Mouse (Mus musculus): ENCODE results near the gene Teddm1b. TPM values are rescaled to one million over a fixed set of nuclear protein-coding genes. Genes with fewer than 3 reads are reported as not detected.

Teddm1b gene
- polyA plus RNA-seq, 1 experiment from 2014 or later = 0.49 TPM

GRCm38 (mm10) chr1:153908741-153909140 lies 34.6 kb downstream of the Teddm1b start:
- WGBS = 95% methylated on average over 4 of the region's 4 CpGs
- H3K4me3 ChIP-seq = no peak overlapping the region
- no peaks in the 10 kb centered on the region; the same call in 1 of the 2 replicates for H3K27me3 ChIP-seq (ENCODE audit: low read depth, poor library complexity, severe bottlenecking)
- peaks cover 79% of the 10 kb centered on the region for H3K36me3 ChIP-seq
- DNase-seq (ENCODE audit: low spot score) = no peak
- H3K9me3 ChIP-seq (replicated peaks) = no peaks in the 10 kb centered on the region
- H3K4me1 ChIP-seq = peaks cover 14% of the 10 kb centered on the region; the same call in 1 of the 2 replicates
- no peak overlapping the region for H3K27ac ChIP-seq (replicated peaks)

GRCm38 (mm10) chr1:153909213-153909962 lies 35.2 kb downstream of the Teddm1b start:
- Histone ChIP-seq H3K27me3 (ENCODE audit: low read depth, poor library complexity, severe bottlenecking) (no peaks in the 10 kb centered on the region; the same call in 1 of the 2 replicates), H3K36me3 (peaks cover 72% of the 10 kb centered on the region), H3K9me3 (replicated peaks) (no peaks in the 10 kb centered on the region), H3K4me3 (no peak overlapping the region), H3K4me1 (peaks cover 14% of the 10 kb centered on the region; the same call in 1 of the 2 replicates), H3K27ac (replicated peaks) (no peak overlapping the region)
- WGBS = 94% methylated on average over 10 of the region's 10 CpGs
- DNase-seq (ENCODE audit: low spot score) = no peak

GRCm38 (mm10) chr1:153909963-153910291 lies 35.8 kb downstream of the Teddm1b start:
- no peak for DNase-seq (ENCODE audit: low spot score)
- peaks cover 67% of the 10 kb centered on the region for H3K36me3 ChIP-seq
- no peak overlapping the region for H3K4me3 ChIP-seq
- 95% methylated on average over 9 of the region's 9 CpGs for whole genome bisulfite sequencing
- peaks cover 14% of the 10 kb centered on the region; the same call in 1 of the 2 replicates for H3K4me1 ChIP-seq
- H3K27me3 ChIP-seq (ENCODE audit: low read depth, poor library complexity, severe bottlenecking) = no peaks in the 10 kb centered on the region; the same call in 1 of the 2 replicates
- H3K27ac ChIP-seq (replicated peaks) = no peak overlapping the region
- H3K9me3 ChIP-seq (replicated peaks) = no peaks in the 10 kb centered on the region

GRCm38 (mm10) chr1:153910423-153910822 lies 36.3 kb downstream of the Teddm1b start:
- Histone ChIP-seq H3K9me3 (replicated peaks) (no peaks in the 10 kb centered on the region), H3K27ac (replicated peaks) (no peak overlapping the region), H3K36me3 (peaks cover 62% of the 10 kb centered on the region), H3K27me3 (ENCODE audit: low read depth, poor library complexity, severe bottlenecking) (no peaks in the 10 kb centered on the region; the same call in 1 of the 2 replicates), H3K4me1 (peaks cover 14% of the 10 kb centered on the region; the same call in 1 of the 2 replicates), H3K4me3 (no peak overlapping the region)
- WGBS = 90% methylated on average over 5 of the region's 5 CpGs
- no peak for DNase-seq (ENCODE audit: low spot score)

GRCm38 (mm10) chr1:153911276-153911795 lies 37.2 kb downstream of the Teddm1b start:
- Histone ChIP-seq H3K27me3 (ENCODE audit: low read depth, poor library complexity, severe bottlenecking) (no peaks in the 10 kb centered on the region; the same call in 1 of the 2 replicates), H3K4me1 (peaks cover 14% of the 10 kb centered on the region; the same call in 1 of the 2 replicates), H3K36me3 (peaks cover 53% of the 10 kb centered on the region), H3K9me3 (replicated peaks) (no peaks in the 10 kb centered on the region), H3K4me3 (no peak overlapping the region), H3K27ac (replicated peaks) (no peak overlapping the region)
- DNase-seq (ENCODE audit: low spot score) = no peak
- WGBS = 92% methylated on average over 6 of the region's 6 CpGs

- no peak overlapping the region for H3K27ac ChIP-seq (replicated peaks)
- DNase-seq (ENCODE audit: low spot score) = no peak
- WGBS = 86% methylated on average over 3 of the region's 3 CpGs
- no peaks in the 10 kb centered on the region for H3K9me3 ChIP-seq (replicated peaks)
- H3K4me3 ChIP-seq = no peak overlapping the region
- 0 out of 2 replicates have a peak, but pooled peaks cover 3% of the 10 kb centered on the region for H3K4me1 ChIP-seq
- H3K27me3 ChIP-seq (ENCODE audit: low read depth, poor library complexity, severe bottlenecking) = no peaks in the 10 kb centered on the region
- peaks cover 28% of the 10 kb centered on the region for H3K36me3 ChIP-seq
Observed at GRCm38 (mm10) chr1:153913869-153914268, 39.7 kb downstream of the Teddm1b start.

- no peak for DNase-seq (ENCODE audit: low spot score)
- Histone ChIP-seq H3K9me3 (replicated peaks) (no peaks in the 10 kb centered on the region), H3K27me3 (ENCODE audit: low read depth, poor library complexity, severe bottlenecking) (no peaks in the 10 kb centered on the region), H3K36me3 (no peaks in the 10 kb centered on the region), H3K4me3 (no peak overlapping the region), H3K27ac (replicated peaks) (no peak overlapping the region), H3K4me1 (peaks cover 5% of the 10 kb centered on the region)
- WGBS = 90% methylated on average over 3 of the region's 3 CpGs
Observed at GRCm38 (mm10) chr1:153918521-153919206, 44.5 kb downstream of the Teddm1b start.

GRCm38 (mm10) chr1:153921642-153922041 lies 47.5 kb downstream of the Teddm1b start:
- no peak for DNase-seq (ENCODE audit: low spot score)
- Histone ChIP-seq H3K4me1 (peaks cover 5% of the 10 kb centered on the region), H3K9me3 (replicated peaks) (no peaks in the 10 kb centered on the region), H3K27me3 (ENCODE audit: low read depth, poor library complexity, severe bottlenecking) (no peaks in the 10 kb centered on the region), H3K4me3 (no peak overlapping the region), H3K27ac (replicated peaks) (no peak overlapping the region), H3K36me3 (no peaks in the 10 kb centered on the region)
- WGBS = 92% methylated on average over 3 of the region's 3 CpGs

GRCm38 (mm10) chr1:153922571-153923021 lies 48.5 kb downstream of the Teddm1b start:
- Histone ChIP-seq H3K27me3 (ENCODE audit: low read depth, poor library complexity, severe bottlenecking) (no peaks in the 10 kb centered on the region), H3K4me3 (no peak overlapping the region), H3K27ac (replicated peaks) (no peak overlapping the region), H3K36me3 (no peaks in the 10 kb centered on the region), H3K9me3 (replicated peaks) (no peaks in the 10 kb centered on the region), H3K4me1 (peaks cover 5% of the 10 kb centered on the region)
- DNase-seq (ENCODE audit: low spot score) = no peak
- 60% methylated on average over 5 of the region's 5 CpGs for WGBS

- peaks cover 5% of the 10 kb centered on the region for H3K4me1 ChIP-seq
- no peaks in the 10 kb centered on the region for H3K27me3 ChIP-seq (ENCODE audit: low read depth, poor library complexity, severe bottlenecking)
- H3K4me3 ChIP-seq = no peak overlapping the region
- no peaks in the 10 kb centered on the region for H3K36me3 ChIP-seq
- WGBS = 84% methylated on average over 6 of the region's 6 CpGs
- no peak overlapping the region for H3K27ac ChIP-seq (replicated peaks)
- no peak for DNase-seq (ENCODE audit: low spot score)
- H3K9me3 ChIP-seq (replicated peaks) = no peaks in the 10 kb centered on the region
Observed at GRCm38 (mm10) chr1:153924395-153925385, 50.5 kb downstream of the Teddm1b start.
